Mouse (Mus musculus): ENCODE data around the gene Golt1b.

Gene Golt1b

DNA sequence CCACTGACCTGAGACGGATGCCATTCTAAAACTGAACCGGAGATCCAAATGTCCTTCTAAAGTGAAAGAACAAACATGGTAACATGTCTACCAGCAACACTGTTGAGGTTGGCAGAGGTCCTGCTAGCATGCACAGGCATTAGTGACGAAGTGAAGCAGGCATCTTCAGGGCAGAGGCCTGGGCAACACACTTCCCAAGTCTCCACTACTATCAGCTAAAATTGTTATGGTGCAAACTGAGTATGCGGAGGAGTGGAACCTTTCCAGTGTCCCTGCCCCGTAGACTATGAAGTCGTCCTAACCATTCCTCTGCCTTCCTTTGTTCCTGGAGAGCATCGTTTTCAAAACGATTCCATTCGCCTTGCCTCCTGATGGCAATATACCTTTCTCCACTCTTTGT is 2.5 kb upstream of the Golt1b start:
- DNase-seq (ENCODE audit: low read depth, low spot score), result no peak

DNA sequence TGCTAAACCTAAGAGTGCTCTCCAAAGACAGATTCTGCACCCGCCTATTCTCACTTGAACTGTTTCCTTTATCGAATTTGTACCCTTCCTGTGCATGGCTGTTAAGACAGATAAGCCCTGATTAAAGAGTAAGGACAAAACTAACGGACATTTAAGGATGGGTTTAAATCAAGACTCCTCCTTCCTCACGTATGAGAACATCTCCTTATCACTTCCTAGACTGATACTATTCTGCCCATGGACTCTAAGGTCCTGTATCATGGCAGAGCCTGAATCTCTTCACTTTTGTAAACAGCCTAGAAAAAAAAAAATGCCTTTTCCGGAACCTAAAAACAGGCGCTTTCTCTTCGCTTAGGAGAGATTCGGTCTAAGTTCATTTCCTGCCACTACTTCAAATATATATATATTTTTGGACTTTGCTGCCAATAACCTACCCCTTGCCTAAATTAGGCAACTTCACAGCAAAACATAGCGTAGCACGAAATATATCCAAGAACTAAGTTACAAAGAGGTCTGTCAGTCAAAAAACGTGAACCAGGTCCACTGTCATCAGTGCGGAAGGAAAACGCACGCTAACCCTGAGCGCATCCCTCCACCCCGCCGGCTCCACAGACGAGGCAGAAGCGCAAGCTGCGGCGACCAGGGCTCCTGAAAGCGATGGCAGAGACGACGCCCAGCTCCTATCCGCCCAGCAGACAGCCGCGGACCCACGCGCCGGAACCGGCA is 573 bp upstream of the Golt1b start:
- no peak for DNase-seq (ENCODE audit: low read depth, low spot score)

GRCm38 (mm10) chr6:142387755-142388271 is 792 bp downstream of the Golt1b start:
- no peak for DNase-seq (ENCODE audit: low read depth, low spot score)

- DNase-seq (ENCODE audit: low read depth, low spot score), result no peak
Measured at GRCm38 (mm10) chr6:142389101-142389500, 2.1 kb downstream of the Golt1b start.

DNA sequence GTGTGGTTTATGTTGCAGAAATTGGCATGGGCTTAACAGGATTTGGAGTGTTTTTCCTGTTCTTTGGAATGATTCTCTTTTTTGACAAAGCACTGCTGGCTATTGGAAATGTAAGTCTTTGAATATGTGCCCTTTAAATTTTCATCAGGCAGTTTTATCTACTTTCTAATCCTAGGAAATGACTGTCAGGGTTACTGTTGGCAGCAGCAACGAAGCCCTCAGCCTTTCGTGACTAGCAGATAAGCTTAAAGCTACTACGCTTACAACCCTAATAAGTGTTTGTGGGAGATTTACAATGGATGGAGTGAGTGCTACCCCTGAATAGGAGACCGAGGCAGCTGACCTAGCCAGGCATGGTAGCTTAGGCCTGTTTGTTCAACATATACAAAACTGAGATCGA is 5.3 kb downstream of the Golt1b start:
- DNase-seq (ENCODE audit: low read depth, low spot score), result no peak

DNA sequence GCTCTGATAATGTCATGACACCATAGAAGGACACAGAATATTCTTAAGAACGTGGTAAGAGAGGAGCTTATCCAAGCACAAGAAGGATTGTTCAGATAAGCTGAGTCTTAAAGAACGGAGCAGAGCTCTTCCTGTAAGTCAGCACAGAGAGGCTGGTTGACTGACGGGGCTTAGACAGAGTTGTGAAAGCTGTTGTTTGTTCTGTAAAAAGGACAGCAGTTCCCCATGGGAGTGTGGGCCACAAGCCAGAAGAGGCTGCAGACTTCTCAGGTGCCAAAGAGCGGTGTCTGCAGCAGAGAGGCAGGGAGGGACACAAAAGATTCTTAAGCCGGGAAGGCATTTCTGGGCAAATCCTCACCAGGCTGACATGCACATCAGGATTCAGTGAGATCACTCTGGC is 7.6 kb downstream of the Golt1b start:
- DNase-seq (ENCODE audit: low read depth, low spot score), result no peak

DNA sequence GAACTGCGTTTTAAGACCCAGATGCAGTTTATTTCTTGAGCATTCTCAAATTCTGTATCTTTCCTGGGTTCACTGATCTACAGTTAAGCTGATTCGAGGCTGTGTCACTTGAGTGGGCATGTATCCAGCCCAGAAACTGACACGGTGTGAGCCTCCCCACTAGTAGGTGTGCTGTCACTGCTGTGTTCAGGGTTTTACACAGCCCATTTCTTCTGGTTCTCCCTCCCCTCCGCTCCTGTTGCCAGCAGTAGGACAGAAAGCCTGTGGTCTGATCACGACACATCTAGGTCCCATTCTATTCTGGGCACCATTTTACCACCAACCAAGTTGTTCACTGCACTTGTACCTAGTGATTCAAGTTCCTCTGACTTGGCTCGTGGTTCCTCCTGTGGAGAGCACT is 8.7 kb downstream of the Golt1b start:
- DNase-seq (ENCODE audit: low read depth, low spot score), result no peak

DNA sequence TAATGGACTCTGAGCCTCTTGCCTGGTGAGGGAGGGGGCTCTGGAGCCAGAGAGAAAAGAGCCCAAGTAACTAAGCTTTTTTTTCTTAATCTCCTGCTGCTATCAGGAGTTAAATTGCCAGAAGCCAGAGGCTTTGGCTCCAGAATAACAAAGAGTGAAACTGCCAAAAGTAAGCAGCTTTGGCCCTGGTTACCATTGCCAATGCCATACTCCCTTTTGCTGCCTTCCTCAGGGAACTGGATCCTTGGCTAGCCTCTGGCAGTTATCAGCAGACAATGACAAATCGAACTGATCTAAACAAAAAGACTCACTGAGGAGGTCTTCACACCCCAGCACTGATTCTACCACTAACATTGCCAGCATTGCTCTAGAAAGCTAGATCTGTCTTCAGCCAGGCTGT is 24.1 kb downstream of the Golt1b start:
- DNase-seq (ENCODE audit: low read depth, low spot score), result no peak

DNA sequence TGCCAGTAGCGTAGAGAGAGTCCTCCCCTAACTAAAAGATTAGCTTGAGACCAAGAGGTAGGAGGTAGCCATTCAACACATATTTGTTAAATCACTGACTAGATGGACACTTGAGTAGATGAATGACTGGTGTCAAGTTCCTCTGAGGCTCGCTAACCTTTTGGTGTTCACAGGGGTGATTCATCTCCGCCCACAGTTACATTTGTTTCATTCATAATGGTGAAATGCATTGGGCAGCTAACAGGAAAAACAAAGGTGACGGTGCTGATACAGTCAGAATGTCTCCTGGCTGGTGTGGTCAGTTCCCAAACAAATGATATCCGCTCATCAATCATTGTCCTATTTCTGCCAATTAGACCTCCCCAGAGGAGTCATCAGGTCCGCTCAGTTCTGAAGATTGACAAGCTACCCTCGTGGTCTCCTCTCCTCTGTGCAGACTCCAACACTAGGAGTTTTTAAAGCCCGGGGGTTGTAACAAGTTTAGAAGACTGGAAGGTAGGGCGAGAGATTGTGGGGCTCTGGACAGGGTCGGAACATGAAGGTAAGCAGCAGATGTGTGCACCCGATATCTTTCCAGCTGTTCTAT is 26.0 kb downstream of the Golt1b start, which contains the start of gene Spx:
TSS of gene Spx (plus strand) at position 536 of the 586 bp plus-strand sequence.
- DNase-seq (ENCODE audit: low read depth, low spot score), result no peak

DNA sequence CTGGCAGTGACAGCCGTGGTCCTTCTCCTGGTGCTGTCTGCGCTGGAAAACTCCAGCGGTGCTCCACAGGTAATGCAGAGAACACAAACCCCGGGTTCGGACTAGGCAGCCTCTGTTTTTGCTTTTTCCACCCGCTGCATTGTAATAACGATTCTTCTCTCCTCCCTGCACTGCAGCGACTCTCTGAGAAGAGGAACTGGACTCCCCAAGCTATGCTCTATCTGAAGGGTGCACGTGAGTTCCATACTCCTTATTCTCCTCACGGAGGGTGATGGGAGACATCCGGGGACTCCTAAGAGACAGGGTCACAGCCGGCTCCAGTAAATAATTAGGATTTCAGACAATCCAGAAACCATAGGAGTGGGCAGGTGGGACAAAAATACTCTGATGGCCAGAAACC is 26.8 kb downstream of the Golt1b start:
- no peak for DNase-seq (ENCODE audit: low read depth, low spot score)

- DNase-seq (ENCODE audit: low read depth, low spot score), result no peak
Measured at GRCm38 (mm10) chr6:142414597-142414996, 27.6 kb downstream of the Golt1b start.

DNA sequence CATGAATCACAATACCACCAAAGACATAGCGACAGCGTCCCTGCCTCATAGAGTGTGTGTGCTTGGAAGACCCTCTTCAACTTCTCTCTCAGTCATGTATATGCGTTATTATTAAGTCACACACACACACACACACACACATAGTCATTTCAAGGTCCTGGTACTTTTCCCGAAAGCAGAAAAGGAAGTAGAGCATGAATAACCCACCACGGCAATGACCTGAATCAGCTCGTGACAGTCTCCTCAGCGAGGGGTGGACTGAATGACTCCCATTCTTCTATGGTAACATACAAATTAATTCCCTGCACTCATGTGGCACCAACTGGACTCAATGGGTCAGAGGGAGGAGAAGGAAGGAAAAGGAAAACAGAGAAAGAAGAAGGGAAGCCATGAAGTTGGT is 38.0 kb downstream of the Golt1b start:
- DNase-seq (ENCODE audit: low read depth, low spot score), result peak; percentile 9

DNA sequence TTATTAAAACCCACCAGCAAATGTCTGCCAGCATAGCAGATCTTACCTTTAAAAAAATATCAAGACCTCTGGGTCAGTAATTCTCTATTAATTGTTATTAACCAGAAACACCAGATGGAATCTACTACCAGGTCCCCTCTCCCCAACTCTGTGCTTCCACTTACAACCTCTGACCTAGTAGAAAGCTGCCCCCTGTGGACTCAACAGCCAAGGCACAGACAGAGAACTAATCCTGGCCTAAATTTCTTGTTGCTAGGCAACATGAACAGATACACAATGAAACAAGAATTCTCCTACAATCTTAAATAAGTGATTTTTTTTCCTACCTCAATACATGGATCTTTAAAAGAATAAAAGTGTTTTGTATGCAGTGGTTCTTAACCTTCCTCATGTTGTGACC is 42.1 kb downstream of the Golt1b start:
- DNase-seq (ENCODE audit: low read depth, low spot score), result no peak

GRCm38 (mm10) chr6:142451381-142451780 is 64.4 kb downstream of the Golt1b start:
- DNase-seq (ENCODE audit: low read depth, low spot score), result no peak

GRCm38 (mm10) chr6:142453311-142453710 is 66.3 kb downstream of the Golt1b start:
- no peak for DNase-seq (ENCODE audit: low read depth, low spot score)

Measured in retina, adult 2 months (tissue).